Mouse (Mus musculus): ENCODE results near the gene Rrp9.

DNA sequence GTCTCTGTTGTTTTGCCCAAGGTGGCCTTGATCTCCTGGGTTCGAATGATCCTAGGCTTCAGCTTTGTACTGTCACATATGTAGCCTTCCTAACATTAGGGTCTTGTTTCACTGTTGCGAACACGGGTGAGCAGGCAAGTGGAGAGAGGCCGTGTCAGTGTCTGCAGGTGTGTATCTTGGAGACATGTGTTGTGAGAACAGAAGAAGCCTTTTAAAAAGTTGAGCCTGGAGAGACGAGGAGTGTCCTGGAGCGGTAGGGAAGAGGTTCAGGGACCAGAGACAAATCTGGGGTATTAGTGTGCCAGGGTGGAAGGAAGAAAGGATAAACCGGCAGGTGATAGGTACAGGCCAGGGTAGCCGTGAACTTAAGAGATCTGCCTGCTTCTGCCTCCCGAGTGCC, 2.3 kb downstream of the Rrp9 start:
- no peak for TF ChIP-seq POLR2A (IDR thresholded peaks at IDR 0.05; ENCODE audit: control insufficient read depth, low read depth, low read length)
- TF ChIP-seq CTCF (IDR thresholded peaks at IDR 0.05; ENCODE audit: control insufficient read depth, insufficient read depth, insufficient replicate concordance, low read depth, low read length) = no peak

All from testis, adult 2 months (tissue).